Mouse (Mus musculus) liver, embryonic 12.5 days (tissue): ENCODE measurements around the gene Mgme1. TPM values are rescaled to one million over a fixed set of nuclear protein-coding genes. Genes with fewer than 3 reads are reported as not detected.

ENCODE experiments used
- ATAC-seq: fragments of 200-750 bp; cut with Nextera tagmentation; 2 replicates; pipeline ENCODE4 v1.8.0; 2017; ENCODE audit warnings: moderate number of reproducible peaks, mild to moderate bottlenecking, moderate library complexity
- H3K27ac ChIP-seq: fragments of 300-500 bp; sonication (generic); 2 replicates; pipeline ENCODE4 v1.5.1; 2016; ENCODE audit warnings: mild to moderate bottlenecking
- H3K27me3 ChIP-seq: fragments of 300-500 bp; sonication (generic); replicated peaks from 2 replicates; pipeline ENCODE4 v1.6.1; 2016; ENCODE audit warnings: mild to moderate bottlenecking, moderate library complexity
- H3K36me3 ChIP-seq: fragments of 300-500 bp; sonication (generic); 2 replicates; pipeline ENCODE4 v1.6.1; 2016; ENCODE audit warnings: mild to moderate bottlenecking, moderate library complexity
- H3K4me1 ChIP-seq: fragments of 300-500 bp; sonication (generic); 2 replicates; pipeline ENCODE4 v1.6.1; 2016
- H3K4me2 ChIP-seq: fragments of 300-500 bp; sonication (generic); 2 replicates; pipeline ENCODE4 v1.6.1; 2016; ENCODE audit warnings: mild to moderate bottlenecking, moderate library complexity
- H3K4me3 ChIP-seq: fragments of 300-500 bp; sonication (generic); 2 replicates; pipeline ENCODE4 v1.5.1; 2016; ENCODE audit warnings: mild to moderate bottlenecking, moderate library complexity
- H3K9ac ChIP-seq: fragments of 300-500 bp; sonication (generic); 2 replicates; pipeline ENCODE4 v1.6.1; 2016; ENCODE audit warnings: mild to moderate bottlenecking, moderate library complexity
- H3K9me3 ChIP-seq: fragments of 300-500 bp; sonication (generic); replicated peaks from 2 replicates; pipeline ENCODE4 v1.6.1; 2016; ENCODE audit warnings: mild to moderate bottlenecking, moderate library complexity
- WGBS: fragments of 180-500 bp; shearing (Covaris S2); methylation state at CpG from one replicate; pipeline ENCODE4 v1.1.7; 2016; ENCODE audit not compliant: insufficient replicate concordance; 5-methylcytosine and 5-hydroxymethylcytosine counted together
- polyA plus RNA-seq: library from polyadenylated mRNA; unstranded; fragments of >200 nt; fragmentation: Nextera tagmentation; extraction: Ambion mirVana; gene quantifications from 2 replicates; pipeline ENCODE4 v1.2.1, GENCODE M21; 2016

Gene Mgme1
- 17.4 and 19.0 TPM in 2 replicates for polyA plus RNA-seq

DNA sequence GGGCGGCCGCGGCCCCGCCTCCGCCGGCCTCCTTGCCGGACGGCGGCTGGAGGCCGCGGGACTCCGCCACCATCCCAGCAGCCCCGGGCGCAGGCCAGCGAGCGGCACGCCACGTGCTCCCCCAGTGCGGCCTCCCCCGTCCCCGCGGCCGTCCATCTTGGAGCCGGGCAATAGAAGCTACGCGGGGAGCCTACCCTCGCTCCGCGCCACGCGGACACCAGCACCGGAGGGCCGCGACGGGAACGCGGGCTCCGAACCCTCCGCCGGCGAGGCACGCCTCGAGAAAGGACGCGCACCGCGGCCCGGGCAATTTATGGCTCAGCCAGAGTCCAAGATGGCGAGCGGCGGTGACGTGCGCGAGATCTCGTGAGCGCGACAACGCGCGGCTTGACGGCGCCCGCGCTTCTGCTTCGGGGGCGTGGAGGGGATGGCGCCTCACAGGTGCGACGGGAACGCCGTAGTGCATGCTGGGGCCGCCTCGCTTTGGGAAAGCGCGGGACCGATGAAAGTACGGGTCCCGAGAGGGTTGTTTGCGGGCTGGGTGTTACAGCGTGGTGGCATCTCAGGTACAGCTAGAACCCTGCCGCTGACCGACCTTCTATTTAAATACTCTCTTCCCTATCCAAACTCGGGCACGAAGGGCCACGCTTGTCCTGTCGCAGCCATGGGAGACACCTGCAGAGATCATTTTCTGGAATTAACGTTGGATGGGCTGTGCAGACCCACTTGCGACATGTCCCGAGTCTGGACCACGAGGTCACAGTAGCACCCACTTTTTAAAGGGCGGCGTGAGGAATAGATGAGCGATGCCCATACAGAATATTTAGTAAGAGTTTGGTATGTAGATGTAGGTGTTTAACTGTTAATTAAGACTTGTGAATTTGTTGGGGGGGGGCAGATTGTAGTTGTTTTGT is at the start of gene Mgme1, which contains the start of gene Snx5:
TSS of gene Mgme1 (plus strand) at position 157 of the 914 bp plus-strand sequence.
TSS of gene Snx5 (minus strand) at position 400 of the 914 bp plus-strand sequence.
- peaks cover 50% of the 10 kb centered on the region for H3K36me3 ChIP-seq
- peak within 1 kb of the TSS; percentile 93 for H3K4me3 ChIP-seq
- H3K27me3 ChIP-seq, result no peaks in the 10 kb centered on the region
- H3K9ac ChIP-seq, result peak within 1 kb of the TSS; percentile 97
- WGBS, result under 1% methylated on average over 92 of the region's 93 CpGs
- ATAC-seq, result peak; percentile 95
- peak within 1 kb of the TSS; percentile 86 for H3K4me2 ChIP-seq
- H3K9me3 ChIP-seq, result no peaks in the 10 kb centered on the region
- H3K4me1 ChIP-seq, result peaks cover 78% of the 10 kb centered on the region
- H3K27ac ChIP-seq, result peak within 1 kb of the TSS; percentile 94

GRCm38 (mm10) chr2:144224351-144224750 is 46.1 kb upstream of the Mgme1 start:
- Histone ChIP-seq H3K9ac (no peak overlapping the region), H3K27me3 (no peaks in the 10 kb centered on the region), H3K36me3 (no peaks in the 10 kb centered on the region), H3K9me3 (peaks cover 4% of the 10 kb centered on the region; the same call in 1 of the 2 replicates), H3K4me1 (peaks cover 8% of the 10 kb centered on the region; the same call in 1 of the 2 replicates), H3K4me2 (peak overlapping the region; percentile 15), H3K27ac (no peak overlapping the region), H3K4me3 (no peak overlapping the region)
- ATAC-seq, result no peak; the same call in 1 of the 2 replicates
- WGBS, result 48% methylated on average over 12 of the region's 12 CpGs

DNA sequence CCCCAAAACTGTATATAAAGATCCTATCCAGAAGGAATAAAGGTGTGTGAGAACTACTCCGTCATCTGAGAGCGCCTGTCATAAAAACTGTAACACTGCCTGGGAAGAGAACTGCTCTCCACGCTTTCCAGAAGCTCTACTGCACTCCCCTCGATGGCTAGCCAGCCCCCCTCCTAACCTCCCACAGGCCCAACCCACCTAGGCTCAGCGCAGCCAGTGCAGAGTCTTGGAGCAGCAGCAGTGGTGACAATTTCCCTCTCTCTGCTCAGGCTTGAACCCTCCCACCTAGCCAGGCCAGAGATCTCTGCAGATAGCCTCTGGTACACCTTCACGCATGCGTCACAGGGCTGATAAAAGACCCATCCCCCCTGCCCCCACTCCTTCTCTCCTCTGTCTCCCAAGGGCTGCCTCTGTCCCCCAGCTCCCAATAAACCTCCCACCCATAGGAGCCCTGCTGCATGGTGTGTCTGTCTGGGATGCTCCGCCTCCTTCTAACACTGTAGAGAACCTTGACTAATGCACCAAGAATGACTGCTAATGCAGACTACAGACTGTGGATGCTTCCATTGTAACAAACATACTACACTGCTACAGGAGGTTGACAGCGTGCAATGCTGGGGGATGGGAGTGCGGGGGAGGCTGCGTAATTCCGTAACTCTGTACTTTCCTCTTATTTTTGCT is 43.4 kb upstream of the Mgme1 start:
- Histone ChIP-seq H3K4me2 (no peak overlapping the region), H3K9ac (no peak overlapping the region), H3K36me3 (no peaks in the 10 kb centered on the region), H3K27me3 (no peaks in the 10 kb centered on the region), H3K4me3 (no peak overlapping the region), H3K9me3 (peaks cover 4% of the 10 kb centered on the region; the same call in 1 of the 2 replicates), H3K27ac (no peak overlapping the region), H3K4me1 (peaks cover 34% of the 10 kb centered on the region)
- no peak for ATAC-seq
- WGBS, result 82% methylated on average over 12 of the region's 12 CpGs

GRCm38 (mm10) chr2:144228521-144229346 is 41.7 kb upstream of the Mgme1 start:
- H3K4me2 ChIP-seq, result no peak overlapping the region
- no peak for ATAC-seq
- H3K27ac ChIP-seq, result no peak overlapping the region
- no peaks in the 10 kb centered on the region for H3K27me3 ChIP-seq
- no peak overlapping the region for H3K9ac ChIP-seq
- peaks cover 34% of the 10 kb centered on the region for H3K4me1 ChIP-seq
- peaks cover 4% of the 10 kb centered on the region; the same call in 1 of the 2 replicates for H3K9me3 ChIP-seq
- H3K36me3 ChIP-seq, result no peaks in the 10 kb centered on the region
- no peak overlapping the region for H3K4me3 ChIP-seq
- WGBS, result 77% methylated on average over 12 of the region's 12 CpGs

- Histone ChIP-seq H3K9ac (0 out of 2 replicates have a peak overlapping the region, but pooled peaks have one; percentile 44), H3K4me1 (peaks cover 29% of the 10 kb centered on the region), H3K4me2 (peak overlapping the region; percentile 59; the same call in 1 of the 2 replicates), H3K9me3 (peaks cover 4% of the 10 kb centered on the region; the same call in 1 of the 2 replicates), H3K27me3 (no peaks in the 10 kb centered on the region), H3K27ac (peak overlapping the region; percentile 45; the same call in 1 of the 2 replicates), H3K4me3 (no peak overlapping the region), H3K36me3 (no peaks in the 10 kb centered on the region)
- WGBS, result 61% methylated on average over 14 of the region's 14 CpGs
- ATAC-seq, result no peak
These were observed 40.8 kb upstream of the Mgme1 start for GRCm38 (mm10) chr2:144229647-144230046.

- Histone ChIP-seq H3K9me3 (peaks cover 4% of the 10 kb centered on the region; the same call in 1 of the 2 replicates), H3K9ac (peak overlapping the region; percentile 44), H3K4me2 (peak overlapping the region; percentile 59), H3K4me3 (peak overlapping the region; percentile 30), H3K4me1 (peaks cover 27% of the 10 kb centered on the region), H3K27me3 (no peaks in the 10 kb centered on the region), H3K36me3 (no peaks in the 10 kb centered on the region), H3K27ac (peak overlapping the region; percentile 77)
- peak; percentile 74 for ATAC-seq
- WGBS, result 8% methylated on average over 7 of the region's 7 CpGs
These were observed 40.0 kb upstream of the Mgme1 start for GRCm38 (mm10) chr2:144230498-144230897.

DNA sequence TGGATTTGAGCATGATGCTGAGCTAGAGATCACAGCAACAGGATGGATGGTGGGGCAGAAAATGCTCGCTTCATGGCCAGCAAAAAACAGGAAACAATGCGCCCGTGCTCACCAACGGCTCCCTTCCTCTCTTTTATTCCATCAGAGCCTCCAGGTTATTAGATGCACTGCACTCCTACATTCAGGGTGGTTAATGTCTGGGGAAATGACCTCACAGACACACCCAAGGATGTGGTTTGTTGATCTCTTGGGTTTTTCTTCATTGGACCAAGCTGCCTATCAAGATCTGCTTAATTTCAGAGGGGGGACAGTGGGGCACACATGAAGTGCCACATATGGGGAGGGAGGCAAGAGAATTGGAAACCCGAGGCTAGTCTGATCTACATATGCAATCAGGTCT is 39.3 kb upstream of the Mgme1 start:
- ATAC-seq, result peak; percentile 64
- no peaks in the 10 kb centered on the region for H3K36me3 ChIP-seq
- H3K4me3 ChIP-seq, result no peak overlapping the region
- no peaks in the 10 kb centered on the region for H3K27me3 ChIP-seq
- peak overlapping the region; percentile 59 for H3K4me2 ChIP-seq
- peak overlapping the region; percentile 77 for H3K27ac ChIP-seq
- peaks cover 4% of the 10 kb centered on the region; the same call in 1 of the 2 replicates for H3K9me3 ChIP-seq
- 9% methylated on average over 5 of the region's 5 CpGs for WGBS
- H3K4me1 ChIP-seq, result peaks cover 27% of the 10 kb centered on the region
- peak overlapping the region; percentile 44; the same call in 1 of the 2 replicates for H3K9ac ChIP-seq

GRCm38 (mm10) chr2:144233534-144233933 is 36.9 kb upstream of the Mgme1 start:
- H3K9me3 ChIP-seq, result no peaks in the 10 kb centered on the region
- no peaks in the 10 kb centered on the region for H3K36me3 ChIP-seq
- H3K4me2 ChIP-seq, result no peak overlapping the region
- 69% methylated on average over 3 of the region's 3 CpGs for WGBS
- no peak overlapping the region for H3K27ac ChIP-seq
- peaks cover 27% of the 10 kb centered on the region for H3K4me1 ChIP-seq
- no peak for ATAC-seq
- 0 out of 2 replicates have a peak, but pooled peaks cover 4% of the 10 kb centered on the region for H3K27me3 ChIP-seq
- H3K4me3 ChIP-seq, result no peak overlapping the region
- H3K9ac ChIP-seq, result no peak overlapping the region

GRCm38 (mm10) chr2:144235776-144236175 is 34.7 kb upstream of the Mgme1 start:
- H3K36me3 ChIP-seq, result no peaks in the 10 kb centered on the region
- H3K4me3 ChIP-seq, result no peak overlapping the region
- H3K4me1 ChIP-seq, result peaks cover 19% of the 10 kb centered on the region
- no peaks in the 10 kb centered on the region for H3K9me3 ChIP-seq
- 74% methylated on average over 3 of the region's 3 CpGs for WGBS
- H3K4me2 ChIP-seq, result no peak overlapping the region
- 0 out of 2 replicates have a peak, but pooled peaks cover 4% of the 10 kb centered on the region for H3K27me3 ChIP-seq
- no peak overlapping the region for H3K27ac ChIP-seq
- ATAC-seq, result no peak
- H3K9ac ChIP-seq, result no peak overlapping the region

GRCm38 (mm10) chr2:144236791-144237584 is 33.5 kb upstream of the Mgme1 start:
- Histone ChIP-seq H3K4me1 (peaks cover 7% of the 10 kb centered on the region; the same call in 1 of the 2 replicates), H3K9ac (no peak overlapping the region), H3K36me3 (no peaks in the 10 kb centered on the region), H3K27me3 (0 out of 2 replicates have a peak, but pooled peaks cover 4% of the 10 kb centered on the region), H3K4me3 (no peak overlapping the region), H3K27ac (no peak overlapping the region), H3K9me3 (no peaks in the 10 kb centered on the region), H3K4me2 (no peak overlapping the region)
- ATAC-seq, result no peak
- WGBS, result 45% methylated on average over 9 of the region's 9 CpGs
